ENCODE assay signal across 9 mouse cellular contexts in genomic region chr15:102398629-102399028, GRCm38 (mm10). TPM values are rescaled to one million over a fixed set of nuclear protein-coding genes. Genes with fewer than 3 reads are reported as not detected.
DNase-seq lines count a peak whose midpoint lies in the region; ATAC-seq and TF ChIP-seq lines count a peak whose summit lies in the region.
"Had no signal": no experiment of that assay in that cellular context is flagged by ENCODE, and none has a peak within 500 bp of the region (broad histone marks: within the 10 kb centered on the region; RNA-seq: fewer than 3 reads in every experiment).

No protein-coding gene starts in this region.

- no peaks in the 10 kb centered on the region for H3K36me3 ChIP-seq in kidney, embryonic 16.5 days (ENCODE audit: insufficient read depth, low read length)
- no peaks in the 10 kb centered on the region for H3K36me3 ChIP-seq in heart, embryonic 16.5 days (ENCODE audit: control insufficient read depth, insufficient read depth)

- 14% methylated on average over 5 of the region's 5 CpGs for WGBS in kidney, embryonic 16.5 days
- WGBS in heart, embryonic 16.5 days, result 36% methylated on average over 5 of the region's 5 CpGs

- no peaks in the 10 kb centered on the region for H3K9me3 ChIP-seq in kidney, embryonic 16.5 days (ENCODE audit: low read length)
- no peaks in the 10 kb centered on the region for H3K9me3 ChIP-seq in heart, embryonic 16.5 days (replicated peaks; ENCODE audit: control insufficient read depth, low read length)

- ATAC-seq in kidney, embryonic 16.5 days (ENCODE audit: low FRiP score, low TSS enrichment), result no peak
- no peak for ATAC-seq in heart, embryonic 16.5 days (replicated peaks; ENCODE audit: extremely low read depth, insufficient read depth, low FRiP score)

- H3K4me3 ChIP-seq in kidney, embryonic 16.5 days (ENCODE audit: low read length), result no peak overlapping the region
- peak overlapping the region; percentile 66; the same call in 1 of the 2 replicates for H3K4me3 ChIP-seq in heart, embryonic 16.5 days (ENCODE audit: low read length)
- no peak overlapping the region; the same call in 1 of the 2 replicates for H3K4me3 ChIP-seq in layer of hippocampus, adult 2 months

- DNase-seq in kidney, postnatal 14 days, result no peak
- peak; percentile 60 for DNase-seq in adrenal gland, adult 2 months
- DNase-seq in lung, postnatal 36 days, result peak; percentile 32
- DNase-seq in frontal cortex, postnatal 10 days (ENCODE audit: low spot score in 2 of 2), result no peak
- DNase-seq in layer of hippocampus, adult 2 months (ENCODE audit: low spot score in 2 of 2), result no peak
- no peak for DNase-seq in left cerebral cortex, adult 9 months (ENCODE audit: low spot score in 2 of 2)

- H3K4me1 ChIP-seq in kidney, embryonic 16.5 days (ENCODE audit: insufficient read depth, low read length), result peaks cover 38% of the 10 kb centered on the region
- H3K4me1 ChIP-seq in heart, embryonic 16.5 days (ENCODE audit: control insufficient read depth, insufficient read depth, low read length), result peaks cover 16% of the 10 kb centered on the region

- H3K4me2 ChIP-seq in kidney, embryonic 16.5 days (replicated peaks; ENCODE audit: low read depth, low read length), result peak overlapping the region; percentile 66
- H3K4me2 ChIP-seq in heart, embryonic 16.5 days (ENCODE audit: low read depth, low read length), result peak overlapping the region; percentile 84

- no peak for TF ChIP-seq CTCF in layer of hippocampus, adult 2 months (conservative IDR thresholded peaks at IDR 0.05)

- H3K9ac ChIP-seq in kidney, embryonic 16.5 days (replicated peaks; ENCODE audit: low read length), result 0 out of 2 replicates have a peak overlapping the region, but pooled peaks have one; percentile 75
- H3K9ac ChIP-seq in heart, embryonic 16.5 days (ENCODE audit: low read length), result no peak overlapping the region; the same call in 1 of the 2 replicates

- H3K27me3 ChIP-seq in kidney, embryonic 16.5 days (ENCODE audit: insufficient read depth, low read length), result no peaks in the 10 kb centered on the region
- no peaks in the 10 kb centered on the region for H3K27me3 ChIP-seq in heart, embryonic 16.5 days (ENCODE audit: control insufficient read depth, insufficient read depth, low read length)

- peak overlapping the region; percentile 97 for H3K27ac ChIP-seq in kidney, embryonic 16.5 days (ENCODE audit: low read length)
- H3K27ac ChIP-seq in heart, embryonic 16.5 days (ENCODE audit: low read length), result peak overlapping the region; percentile 96
- no peak overlapping the region for H3K27ac ChIP-seq in layer of hippocampus, adult 2 months

RNA-seq across cellular contexts. Expression of gene Sp1, which starts 7.3 kb away (rescaled TPM):
- 10.6 and 11.3 TPM in 2 replicates for polyA plus RNA-seq in kidney, embryonic 16.5 days (2015; fragmentation: Nextera tagmentation; extraction: Ambion mirVana)
- 10 to 100 TPM; 71.7 to 72.1 TPM for total RNA-seq in adrenal gland, adult 2 months (2021)
- polyA plus RNA-seq in adrenal gland, adult 2 months (2012; rRNA removed), result 8.5 and 11.1 TPM in 2 replicates
- polyA plus RNA-seq in heart, embryonic 16.5 days (2015; fragmentation: Nextera tagmentation; extraction: Ambion mirVana), result 5.0 and 5.5 TPM in 2 replicates
- 10 to 100 TPM; 23.1 to 33.0 TPM for total RNA-seq in layer of hippocampus, adult 2 months (2021)

RNA-seq across cellular contexts. Expression of gene Sp7, which starts 31.6 kb away (rescaled TPM):
- polyA plus RNA-seq in kidney, embryonic 16.5 days (2015; fragmentation: Nextera tagmentation; extraction: Ambion mirVana), result 1.2 and 1.3 TPM in 2 replicates
- under 1 TPM; 0.09 to 0.14 TPM for total RNA-seq in adrenal gland, adult 2 months (2021)
- 0.50 and 0.55 TPM in 2 replicates for polyA plus RNA-seq in adrenal gland, adult 2 months (2012; rRNA removed)
- 0.11 and 0.20 TPM in 2 replicates for polyA plus RNA-seq in heart, embryonic 16.5 days (2015; fragmentation: Nextera tagmentation; extraction: Ambion mirVana)
- total RNA-seq in layer of hippocampus, adult 2 months (2021), result under 1 TPM; 0.32 to 0.49 TPM
- polyA plus RNA-seq: large intestine, adult 2 months had no signal

RNA-seq across cellular contexts. Expression of gene Amhr2, which starts 46.5 kb away (rescaled TPM):
- polyA plus RNA-seq in kidney, embryonic 16.5 days (2015; fragmentation: Nextera tagmentation; extraction: Ambion mirVana), result 1.7 and 2.0 TPM in 2 replicates
- 1 to 10 TPM; 1.0 to 1.6 TPM for total RNA-seq in adrenal gland, adult 2 months (2021)
- polyA plus RNA-seq in adrenal gland, adult 2 months (2012; rRNA removed), result 1.3 and 2.5 TPM in 2 replicates
- 6.6 and 7.6 TPM in 2 replicates for polyA plus RNA-seq in heart, embryonic 16.5 days (2015; fragmentation: Nextera tagmentation; extraction: Ambion mirVana)
- total RNA-seq in layer of hippocampus, adult 2 months (2021), result 1 to 10 TPM in 1 of 2 experiments, under 1 TPM in 1; 0.66 to 1.2 TPM

RNA-seq across cellular contexts. Expression of gene Aaas, which starts 48.1 kb away (rescaled TPM):
- polyA plus RNA-seq in kidney, embryonic 16.5 days (2015; fragmentation: Nextera tagmentation; extraction: Ambion mirVana), result 89.2 and 91.7 TPM in 2 replicates
- total RNA-seq in adrenal gland, adult 2 months (2021), result 10 to 100 TPM; 16.8 to 18.1 TPM
- 44.9 and 46.6 TPM in 2 replicates for polyA plus RNA-seq in adrenal gland, adult 2 months (2012; rRNA removed)
- 49.3 and 55.6 TPM in 2 replicates for polyA plus RNA-seq in heart, embryonic 16.5 days (2015; fragmentation: Nextera tagmentation; extraction: Ambion mirVana)
- total RNA-seq in layer of hippocampus, adult 2 months (2021), result 10 to 100 TPM; 24.5 to 26.5 TPM

Comparison
In these comparisons a context has a peak if more than half of its experiments do, and no peak if none do; other contexts are left out.
1. DNase-seq: peak in adrenal gland, adult 2 months (single experiment) and lung, postnatal 36 days (single experiment); none in kidney, postnatal 14 days (single experiment), frontal cortex, postnatal 10 days (0 of 2), layer of hippocampus, adult 2 months (0 of 2) and left cerebral cortex, adult 9 months (0 of 2).